Mouse (Mus musculus): ENCODE results near the gene Gm49358. TPM values are rescaled to one million over a fixed set of nuclear protein-coding genes. Genes with fewer than 3 reads are reported as not detected.

Gene Gm49358
- polyA plus RNA-seq, 1 experiment from 2014 or later, result not detected

DNA sequence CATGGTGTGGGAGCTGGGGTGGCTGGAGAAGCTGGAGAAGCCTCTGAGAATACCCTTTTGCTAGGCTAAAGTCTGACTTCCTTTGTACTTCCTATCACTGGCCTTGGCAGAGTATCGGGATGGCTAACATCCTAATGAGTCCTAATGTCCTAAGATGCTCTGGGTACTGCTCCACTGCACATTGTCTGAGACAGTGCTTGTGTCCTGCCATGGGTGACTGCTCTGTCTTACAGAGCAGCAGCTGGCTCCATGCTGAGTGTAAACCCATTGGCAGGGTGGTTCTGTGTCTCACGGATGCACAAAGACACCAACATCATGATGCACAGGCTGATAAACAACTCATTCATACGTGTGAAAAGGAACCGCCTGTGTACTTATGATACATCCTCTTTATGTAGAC is 85.3 kb downstream of the Gm49358 start:
- H3K9me3 ChIP-seq (replicated peaks; ENCODE audit: control insufficient read depth, low read length), result no peaks in the 10 kb centered on the region

GRCm38 (mm10) chr10:86849508-86849907 is 85.7 kb downstream of the Gm49358 start:
- H3K27me3 ChIP-seq (ENCODE audit: control insufficient read depth, insufficient read depth, low read length), result no peaks in the 10 kb centered on the region
- ATAC-seq (replicated peaks; ENCODE audit: insufficient number of reproducible peaks, low FRiP score, low TSS enrichment), result no peak
- H3K4me1 ChIP-seq (ENCODE audit: control insufficient read depth, insufficient read depth, low read length), result 0 out of 2 replicates have a peak, but pooled peaks cover 4% of the 10 kb centered on the region
- WGBS (ENCODE audit: insufficient replicate concordance), result 69% methylated on average over 4 of the region's 4 CpGs
- no peak overlapping the region for H3K9ac ChIP-seq (ENCODE audit: low read depth, low read length)
- no peaks in the 10 kb centered on the region for H3K36me3 ChIP-seq (ENCODE audit: control insufficient read depth, insufficient read depth, low read length)
- H3K4me3 ChIP-seq (ENCODE audit: low read depth, low read length), result no peak overlapping the region
- no peak overlapping the region for H3K27ac ChIP-seq (ENCODE audit: low read depth, low read length)
- H3K4me2 ChIP-seq, result no peak overlapping the region
- no peaks in the 10 kb centered on the region for H3K9me3 ChIP-seq (replicated peaks; ENCODE audit: control insufficient read depth, low read length)

More for the DNA sequence above, 85.3 kb downstream of the Gm49358 start:
- no peak overlapping the region for H3K4me3 ChIP-seq (ENCODE audit: low read depth, low read length)
- 0 out of 2 replicates have a peak, but pooled peaks cover 4% of the 10 kb centered on the region for H3K4me1 ChIP-seq (ENCODE audit: control insufficient read depth, insufficient read depth, low read length)
- ATAC-seq (replicated peaks; ENCODE audit: insufficient number of reproducible peaks, low FRiP score, low TSS enrichment), result no peak
- no peaks in the 10 kb centered on the region for H3K36me3 ChIP-seq (ENCODE audit: control insufficient read depth, insufficient read depth, low read length)
- H3K4me2 ChIP-seq, result no peak overlapping the region
- WGBS (ENCODE audit: insufficient replicate concordance), result 78% methylated on average over 4 of the region's 4 CpGs
- H3K27ac ChIP-seq (ENCODE audit: low read depth, low read length), result no peak overlapping the region
- H3K27me3 ChIP-seq (ENCODE audit: control insufficient read depth, insufficient read depth, low read length), result no peaks in the 10 kb centered on the region
- H3K9ac ChIP-seq (ENCODE audit: low read depth, low read length), result no peak overlapping the region

GRCm38 (mm10) chr10:86852160-86852559 is 88.4 kb downstream of the Gm49358 start:
- WGBS (ENCODE audit: insufficient replicate concordance), result 76% methylated on average over 6 of the region's 6 CpGs
- Histone ChIP-seq H3K4me1 (ENCODE audit: control insufficient read depth, insufficient read depth, low read length) (0 out of 2 replicates have a peak, but pooled peaks cover 4% of the 10 kb centered on the region), H3K9ac (ENCODE audit: low read depth, low read length) (no peak overlapping the region), H3K36me3 (ENCODE audit: control insufficient read depth, insufficient read depth, low read length) (no peaks in the 10 kb centered on the region), H3K4me3 (ENCODE audit: low read depth, low read length) (no peak overlapping the region), H3K4me2 (no peak overlapping the region), H3K9me3 (replicated peaks; ENCODE audit: control insufficient read depth, low read length) (no peaks in the 10 kb centered on the region), H3K27ac (ENCODE audit: low read depth, low read length) (no peak overlapping the region), H3K27me3 (ENCODE audit: control insufficient read depth, insufficient read depth, low read length) (no peaks in the 10 kb centered on the region)
- ATAC-seq (replicated peaks; ENCODE audit: insufficient number of reproducible peaks, low FRiP score, low TSS enrichment), result no peak

- no peak for ATAC-seq (replicated peaks; ENCODE audit: insufficient number of reproducible peaks, low FRiP score, low TSS enrichment)
- H3K27ac ChIP-seq (ENCODE audit: low read depth, low read length), result no peak overlapping the region
- no peak overlapping the region for H3K4me3 ChIP-seq (ENCODE audit: low read depth, low read length)
- H3K27me3 ChIP-seq (ENCODE audit: control insufficient read depth, insufficient read depth, low read length), result no peaks in the 10 kb centered on the region
- H3K4me2 ChIP-seq, result no peak overlapping the region
- WGBS (ENCODE audit: insufficient replicate concordance), result 84% methylated on average over 3 of the region's 3 CpGs
- H3K4me1 ChIP-seq (ENCODE audit: control insufficient read depth, insufficient read depth, low read length), result 0 out of 2 replicates have a peak, but pooled peaks cover under 1% of the 10 kb centered on the region
- no peaks in the 10 kb centered on the region for H3K9me3 ChIP-seq (replicated peaks; ENCODE audit: control insufficient read depth, low read length)
- no peak overlapping the region for H3K9ac ChIP-seq (ENCODE audit: low read depth, low read length)
- H3K36me3 ChIP-seq (ENCODE audit: control insufficient read depth, insufficient read depth, low read length), result no peaks in the 10 kb centered on the region
Observed at GRCm38 (mm10) chr10:86853433-86853832, 89.7 kb downstream of the Gm49358 start.

- ATAC-seq (replicated peaks; ENCODE audit: insufficient number of reproducible peaks, low FRiP score, low TSS enrichment), result no peak
- Histone ChIP-seq H3K4me1 (ENCODE audit: control insufficient read depth, insufficient read depth, low read length) (no peaks in the 10 kb centered on the region), H3K27me3 (ENCODE audit: control insufficient read depth, insufficient read depth, low read length) (no peaks in the 10 kb centered on the region), H3K36me3 (ENCODE audit: control insufficient read depth, insufficient read depth, low read length) (no peaks in the 10 kb centered on the region), H3K9me3 (replicated peaks; ENCODE audit: control insufficient read depth, low read length) (no peaks in the 10 kb centered on the region), H3K4me3 (ENCODE audit: low read depth, low read length) (no peak overlapping the region), H3K9ac (ENCODE audit: low read depth, low read length) (no peak overlapping the region), H3K27ac (ENCODE audit: low read depth, low read length) (no peak overlapping the region), H3K4me2 (no peak overlapping the region)
- WGBS (ENCODE audit: insufficient replicate concordance), result 63% methylated on average over 4 of the region's 4 CpGs
Observed at GRCm38 (mm10) chr10:86860396-86860795, 96.6 kb downstream of the Gm49358 start.

DNA sequence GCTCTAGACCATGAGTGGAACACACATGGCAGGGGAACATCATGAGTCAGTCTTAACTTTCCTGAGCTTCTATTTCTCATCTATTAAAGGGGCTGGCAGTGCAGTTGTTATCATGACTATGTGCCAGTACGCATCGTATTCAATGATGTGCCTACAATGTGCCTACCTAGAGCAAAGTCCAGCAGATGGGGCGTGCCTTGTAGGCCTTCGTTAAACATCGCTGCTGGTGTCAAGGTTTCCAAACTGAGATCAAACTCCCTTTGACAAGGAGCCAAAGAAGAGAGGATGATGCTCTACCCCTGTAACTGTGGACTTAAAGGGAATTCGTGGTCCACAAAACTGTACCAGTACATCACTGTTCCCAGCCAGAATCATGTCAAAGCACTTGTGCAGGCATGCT is 98.7 kb downstream of the Gm49358 start:
- WGBS (ENCODE audit: insufficient replicate concordance), result 84% methylated on average over 6 of the region's 6 CpGs
- H3K4me2 ChIP-seq, result no peak overlapping the region
- H3K9me3 ChIP-seq (replicated peaks; ENCODE audit: control insufficient read depth, low read length), result no peaks in the 10 kb centered on the region
- no peaks in the 10 kb centered on the region for H3K36me3 ChIP-seq (ENCODE audit: control insufficient read depth, insufficient read depth, low read length)
- no peak overlapping the region for H3K27ac ChIP-seq (ENCODE audit: low read depth, low read length)
- ATAC-seq (replicated peaks; ENCODE audit: insufficient number of reproducible peaks, low FRiP score, low TSS enrichment), result no peak
- H3K27me3 ChIP-seq (ENCODE audit: control insufficient read depth, insufficient read depth, low read length), result no peaks in the 10 kb centered on the region
- no peaks in the 10 kb centered on the region for H3K4me1 ChIP-seq (ENCODE audit: control insufficient read depth, insufficient read depth, low read length)
- H3K9ac ChIP-seq (ENCODE audit: low read depth, low read length), result no peak overlapping the region
- H3K4me3 ChIP-seq (ENCODE audit: low read depth, low read length), result no peak overlapping the region

GRCm38 (mm10) chr10:86863429-86863828 is 99.7 kb downstream of the Gm49358 start:
- H3K4me3 ChIP-seq (ENCODE audit: low read depth, low read length), result no peak overlapping the region
- no peak for ATAC-seq (replicated peaks; ENCODE audit: insufficient number of reproducible peaks, low FRiP score, low TSS enrichment)
- H3K4me1 ChIP-seq (ENCODE audit: control insufficient read depth, insufficient read depth, low read length), result no peaks in the 10 kb centered on the region
- WGBS (ENCODE audit: insufficient replicate concordance), result 83% methylated on average over 6 of the region's 6 CpGs
- H3K4me2 ChIP-seq, result no peak overlapping the region
- no peaks in the 10 kb centered on the region for H3K36me3 ChIP-seq (ENCODE audit: control insufficient read depth, insufficient read depth, low read length)
- H3K27me3 ChIP-seq (ENCODE audit: control insufficient read depth, insufficient read depth, low read length), result no peaks in the 10 kb centered on the region
- H3K9me3 ChIP-seq (replicated peaks; ENCODE audit: control insufficient read depth, low read length), result no peaks in the 10 kb centered on the region
- H3K9ac ChIP-seq (ENCODE audit: low read depth, low read length), result no peak overlapping the region
- no peak overlapping the region for H3K27ac ChIP-seq (ENCODE audit: low read depth, low read length)

GRCm38 (mm10) chr10:86872121-86872520 is 108.3 kb downstream of the Gm49358 start:
- WGBS (ENCODE audit: insufficient replicate concordance), result 51% methylated on average over 7 of the region's 7 CpGs
- Histone ChIP-seq H3K4me1 (ENCODE audit: control insufficient read depth, insufficient read depth, low read length) (peaks cover 7% of the 10 kb centered on the region; the same call in 1 of the 2 replicates), H3K27ac (ENCODE audit: low read depth, low read length) (no peak overlapping the region), H3K4me3 (ENCODE audit: low read depth, low read length) (no peak overlapping the region), H3K27me3 (ENCODE audit: control insufficient read depth, insufficient read depth, low read length) (no peaks in the 10 kb centered on the region), H3K9ac (ENCODE audit: low read depth, low read length) (no peak overlapping the region), H3K9me3 (replicated peaks; ENCODE audit: control insufficient read depth, low read length) (no peaks in the 10 kb centered on the region), H3K4me2 (no peak overlapping the region), H3K36me3 (ENCODE audit: control insufficient read depth, insufficient read depth, low read length) (no peaks in the 10 kb centered on the region)
- ATAC-seq (replicated peaks; ENCODE audit: insufficient number of reproducible peaks, low FRiP score, low TSS enrichment), result no peak

DNA sequence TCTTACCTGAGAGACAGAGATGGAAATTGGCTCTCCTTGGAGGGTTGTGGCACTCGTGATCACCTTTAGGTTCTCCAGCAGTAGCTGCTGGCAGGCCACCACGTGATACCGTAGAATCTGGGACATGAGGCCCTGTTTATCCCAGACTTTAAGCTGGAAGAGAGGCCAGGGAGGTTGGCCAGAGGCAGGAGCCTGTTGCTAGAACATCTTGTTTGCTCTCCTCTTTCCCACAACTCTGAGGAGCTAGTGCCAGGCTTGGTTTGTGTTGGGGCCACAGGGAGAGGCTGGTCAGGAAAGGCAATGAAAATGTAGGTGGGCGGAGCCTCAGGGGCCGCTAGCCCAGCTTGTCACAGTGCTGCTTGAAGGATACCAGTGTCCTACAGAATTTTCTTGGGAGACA is 108.8 kb downstream of the Gm49358 start:
- WGBS (ENCODE audit: insufficient replicate concordance), result 65% methylated on average over 5 of the region's 5 CpGs
- Histone ChIP-seq H3K9me3 (replicated peaks; ENCODE audit: control insufficient read depth, low read length) (no peaks in the 10 kb centered on the region), H3K9ac (ENCODE audit: low read depth, low read length) (no peak overlapping the region), H3K4me3 (ENCODE audit: low read depth, low read length) (no peak overlapping the region), H3K27ac (ENCODE audit: low read depth, low read length) (no peak overlapping the region), H3K4me1 (ENCODE audit: control insufficient read depth, insufficient read depth, low read length) (peaks cover 7% of the 10 kb centered on the region; the same call in 1 of the 2 replicates), H3K4me2 (no peak overlapping the region), H3K27me3 (ENCODE audit: control insufficient read depth, insufficient read depth, low read length) (no peaks in the 10 kb centered on the region), H3K36me3 (ENCODE audit: control insufficient read depth, insufficient read depth, low read length) (no peaks in the 10 kb centered on the region)
- no peak for ATAC-seq (replicated peaks; ENCODE audit: insufficient number of reproducible peaks, low FRiP score, low TSS enrichment)

Data from heart, embryonic 11.5 days (tissue).